Mouse (Mus musculus) natural killer cell, adult 2 months (primary cell): ENCODE results near the gene Rnf214.

Experiments used
- DNase-seq, 2 experiments: peaks; one replicate each; pipeline ENCODE4 v3.0.0; 2022; ENCODE audit warnings: low spot score in 2 of 2

Rnf214 gene

DNA sequence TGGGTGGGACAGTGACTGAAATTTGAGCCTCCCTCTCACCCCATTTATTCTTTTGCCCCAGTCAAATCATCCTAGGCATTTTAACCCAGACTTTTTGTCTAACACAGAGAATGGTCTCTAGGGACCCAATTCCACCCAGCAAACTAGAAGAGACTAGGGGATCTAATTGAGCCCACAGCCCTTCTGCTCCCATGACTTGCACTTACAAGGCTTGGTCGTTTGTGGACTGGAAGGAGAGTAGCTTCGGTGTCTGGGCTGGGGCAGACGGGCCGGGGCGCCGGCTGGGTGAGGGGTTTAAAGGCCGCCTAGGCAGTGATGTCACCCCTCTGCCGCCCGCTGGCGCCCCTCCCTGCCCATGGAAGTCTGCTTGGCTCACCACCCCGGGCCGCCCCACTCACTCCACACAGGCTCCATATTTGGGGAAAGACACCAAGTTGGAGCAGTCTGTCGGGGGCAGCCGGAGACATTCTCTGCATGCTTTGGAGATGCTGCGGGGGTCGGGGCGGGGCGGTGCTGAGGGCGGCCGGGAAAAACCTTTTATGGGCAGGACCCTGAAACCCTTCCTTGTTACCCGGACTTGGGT is 29.0 kb upstream of the Rnf214 start, which contains the start of gene Tagln:
Gene Tagln, minus strand, starts transcription at position 431 of the 583 bp plus-strand sequence.
- DNase-seq = no peak

DNA sequence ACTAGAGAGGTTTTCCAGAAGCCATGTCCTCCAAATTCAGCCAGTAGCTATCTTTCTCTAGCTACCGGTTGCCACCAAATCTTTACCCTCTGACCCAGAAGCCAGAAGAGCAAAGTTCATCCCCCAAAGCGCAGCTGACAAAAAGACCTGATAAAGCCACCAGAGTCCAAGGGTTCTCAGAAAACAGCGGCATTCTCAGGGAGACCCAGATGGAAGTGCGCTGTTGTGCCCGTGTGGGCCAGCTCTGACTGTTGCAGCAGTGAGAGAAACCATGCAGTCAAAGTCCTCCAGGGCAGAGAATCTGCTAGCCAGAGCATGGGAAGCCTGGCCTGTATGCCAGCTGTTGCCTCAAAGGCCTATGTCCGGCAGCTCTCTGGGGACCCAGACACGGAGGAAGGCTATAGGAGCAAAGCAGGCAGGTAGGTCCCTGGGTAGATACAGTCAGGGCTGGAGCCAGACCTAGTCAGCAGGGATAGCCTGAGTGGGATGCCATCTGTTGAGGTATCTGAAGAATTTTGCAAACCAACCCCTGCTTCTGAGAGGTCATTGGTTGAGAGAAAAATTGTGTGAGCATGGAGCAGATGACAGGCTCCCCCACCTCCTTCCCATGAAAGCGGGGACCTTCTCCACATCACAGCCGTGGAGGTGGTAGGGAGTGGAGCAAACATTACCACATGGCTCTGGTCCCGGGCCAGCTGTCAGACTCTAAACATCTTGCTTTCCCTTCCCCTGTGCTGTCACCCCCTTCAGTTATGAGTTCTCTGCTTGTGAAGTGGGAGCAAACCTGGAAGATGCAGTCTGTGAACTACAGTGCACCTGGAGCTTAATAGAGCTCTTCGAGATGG is 26.1 kb upstream of the Rnf214 start:
- no peak for DNase-seq

- no peak for DNase-seq
Measured at GRCm38 (mm10) chr9:45931958-45932357, 25.2 kb upstream of the Rnf214 start.

DNA sequence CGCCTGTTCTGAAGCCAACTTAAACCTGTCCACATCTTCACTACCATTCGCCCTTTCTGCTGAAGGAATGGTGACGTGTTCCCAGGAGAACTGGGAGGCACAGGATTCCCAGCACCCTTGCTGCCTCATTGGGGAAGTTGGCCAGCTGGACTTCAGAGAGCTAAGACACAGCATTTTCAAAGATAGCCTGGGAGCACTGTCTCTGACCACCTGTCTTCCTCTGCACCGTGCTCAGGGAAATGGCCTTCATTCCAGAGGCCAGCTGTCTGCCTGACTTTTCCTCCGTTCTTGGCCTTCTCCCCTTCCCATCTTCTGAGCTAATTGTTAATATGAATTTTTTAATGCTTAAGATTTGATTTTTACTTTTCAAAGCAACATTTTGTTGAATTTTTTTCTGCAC is 22.6 kb upstream of the Rnf214 start:
- DNase-seq = no peak

- no peak for DNase-seq
Measured at GRCm38 (mm10) chr9:45919895-45920294, 13.2 kb upstream of the Rnf214 start.

DNA sequence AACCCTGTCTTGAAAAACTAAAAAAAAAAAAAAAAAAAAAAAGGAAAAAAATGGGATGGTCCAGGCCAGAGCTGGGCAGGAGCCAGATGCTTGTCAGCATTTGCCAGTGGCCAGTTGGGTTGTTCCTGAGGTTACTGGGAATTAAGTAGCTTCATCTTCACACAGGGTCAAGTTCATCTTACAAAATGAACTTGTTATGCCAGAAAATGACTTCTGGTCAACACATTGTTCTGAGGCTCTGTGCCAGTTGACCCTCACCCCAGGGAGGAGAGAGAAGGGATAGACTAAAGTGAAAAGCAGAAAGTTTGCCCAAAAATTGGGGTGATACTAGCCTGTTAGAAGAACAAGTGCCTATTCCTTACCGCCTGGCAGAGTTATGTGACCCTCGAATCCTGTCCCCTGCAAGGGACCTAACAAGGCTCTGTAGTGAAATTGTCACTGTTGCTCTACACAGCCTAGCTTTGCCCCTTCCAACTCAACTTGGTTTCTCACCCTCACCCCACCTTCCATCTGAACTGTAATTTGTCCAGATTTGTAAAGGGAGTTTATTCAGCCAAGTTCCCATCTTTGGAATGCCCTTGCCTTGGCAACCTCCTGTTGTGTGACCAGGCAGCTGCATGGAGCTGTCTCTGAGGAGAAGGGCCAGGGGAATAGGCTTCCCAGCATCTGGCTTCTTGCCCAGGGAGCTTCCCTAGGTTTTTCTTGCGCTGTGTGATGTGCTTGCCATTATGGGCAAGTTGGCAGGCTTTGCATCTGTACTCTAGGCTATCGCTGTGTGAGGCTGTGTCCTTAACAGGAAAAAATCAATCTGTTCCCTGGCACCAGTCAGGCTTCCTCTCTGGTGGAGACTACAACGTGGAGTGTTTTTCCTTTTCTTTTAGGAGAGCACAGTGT is 10.6 kb upstream of the Rnf214 start:
- no peak for DNase-seq

DNA sequence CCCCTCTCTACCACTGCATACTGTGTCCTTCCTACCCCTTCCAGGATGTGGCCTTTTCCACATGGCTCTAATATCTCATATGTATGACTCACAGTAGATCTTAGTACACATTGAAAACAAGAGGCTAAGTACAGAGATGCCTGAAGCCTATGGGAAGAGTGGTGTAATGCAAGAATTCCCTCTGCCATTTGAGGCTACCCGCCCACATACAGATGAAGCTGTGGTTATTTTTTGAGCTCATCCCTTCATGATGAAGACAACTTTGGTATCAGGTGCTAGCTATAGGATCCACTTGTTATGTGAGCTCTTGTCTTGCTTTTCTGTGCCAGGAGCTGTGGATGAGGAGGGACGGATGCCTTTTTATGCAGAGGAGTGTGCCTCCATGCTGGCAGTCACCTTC is 8.9 kb upstream of the Rnf214 start:
- no peak for DNase-seq

GRCm38 (mm10) chr9:45911673-45912072 is 5.0 kb upstream of the Rnf214 start:
- DNase-seq = peak; percentile 47 to 54

DNA sequence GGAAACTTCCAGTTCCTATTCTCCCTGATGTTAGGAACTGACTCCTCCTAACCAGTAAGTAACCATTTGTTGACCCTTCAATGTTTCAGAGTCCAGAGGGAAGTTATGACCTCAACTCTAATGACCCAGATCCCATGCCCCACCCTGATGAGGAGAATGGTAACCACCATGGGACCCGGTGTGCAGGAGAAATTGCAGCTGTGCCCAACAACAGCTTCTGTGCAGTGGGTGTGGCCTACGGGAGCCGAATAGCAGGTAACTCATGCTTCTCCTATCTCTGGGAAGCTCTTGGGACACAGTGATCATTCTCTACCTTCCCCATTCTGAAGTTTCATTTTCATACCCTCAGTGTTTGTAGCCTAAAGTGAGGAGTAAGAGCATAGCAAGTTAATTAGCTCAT is 4.3 kb upstream of the Rnf214 start:
- no peak for DNase-seq

GRCm38 (mm10) chr9:45907078-45907428 is 342 bp upstream of the Rnf214 start:
- no peak for DNase-seq

DNA sequence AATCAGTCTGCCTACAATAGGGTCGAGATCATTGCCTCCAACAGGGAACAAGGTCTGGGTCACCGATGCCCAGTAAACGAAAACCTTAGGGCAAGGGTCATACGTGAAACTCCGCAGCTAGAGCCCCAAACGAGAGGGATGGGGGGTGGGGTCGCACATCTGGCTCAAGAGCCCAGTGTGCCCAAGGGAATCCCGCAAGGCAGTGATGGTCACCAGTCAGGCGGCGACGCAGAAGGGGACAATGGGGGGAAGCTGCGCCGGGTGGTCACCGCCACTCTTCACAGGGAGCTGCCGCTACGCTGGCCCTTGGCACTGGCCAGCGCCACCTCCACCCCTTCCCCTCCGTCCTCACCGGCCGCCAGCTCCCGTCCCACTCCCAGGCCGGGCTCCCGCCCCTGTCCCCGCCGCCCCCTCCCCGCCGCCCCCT is 887 bp downstream of the Rnf214 start:
- DNase-seq = no peak

DNA sequence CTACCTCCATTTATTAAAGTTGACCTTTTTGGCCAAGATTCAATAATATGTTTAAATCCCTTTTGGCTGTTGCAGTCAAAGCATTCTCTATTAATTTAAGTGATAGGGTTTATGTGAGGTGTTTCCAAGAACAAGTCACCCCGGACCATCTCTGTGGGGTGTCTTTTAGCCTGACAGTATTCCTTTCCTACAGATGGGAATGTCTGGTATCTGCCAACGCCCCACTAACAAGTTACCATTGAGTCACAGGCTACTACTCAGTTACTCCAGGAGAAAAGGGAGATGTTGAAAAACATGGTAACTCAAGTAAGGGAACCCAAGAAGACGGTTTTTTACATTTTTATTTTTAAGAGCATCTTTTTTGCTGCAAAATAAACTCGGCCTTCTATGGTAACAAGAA is 1.5 kb downstream of the Rnf214 start:
- DNase-seq = no peak

- no peak for DNase-seq
Measured at GRCm38 (mm10) chr9:45893681-45894080, 13.0 kb downstream of the Rnf214 start.

DNA sequence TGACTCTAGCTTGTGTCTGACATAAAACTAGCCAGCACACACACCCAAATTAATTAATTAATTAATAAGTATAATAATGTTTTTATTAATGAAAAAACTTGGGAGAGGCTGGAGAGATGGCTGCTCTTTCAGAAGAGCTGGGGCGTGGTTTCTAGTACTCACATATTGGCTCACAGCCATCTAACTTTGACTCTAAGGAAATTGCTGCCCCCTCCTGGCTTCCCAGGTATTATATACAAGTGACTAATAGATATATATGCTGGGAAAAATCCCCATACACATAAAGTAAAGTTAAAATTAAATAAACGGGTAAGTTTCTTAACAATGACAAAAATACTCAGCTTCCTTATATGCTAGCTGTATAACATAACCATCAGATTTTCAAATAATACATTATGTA is 28.8 kb downstream of the Rnf214 start:
- DNase-seq = no peak

- DNase-seq = no peak
Measured at GRCm38 (mm10) chr9:45870265-45870664, 36.4 kb downstream of the Rnf214 start.

- DNase-seq = no peak
Measured at GRCm38 (mm10) chr9:45869181-45869580, 37.5 kb downstream of the Rnf214 start.

GRCm38 (mm10) chr9:45861813-45862212 is 44.9 kb downstream of the Rnf214 start:
- no peak for DNase-seq

- no peak for DNase-seq
Measured at GRCm38 (mm10) chr9:45859364-45859763, 47.3 kb downstream of the Rnf214 start.

DNA sequence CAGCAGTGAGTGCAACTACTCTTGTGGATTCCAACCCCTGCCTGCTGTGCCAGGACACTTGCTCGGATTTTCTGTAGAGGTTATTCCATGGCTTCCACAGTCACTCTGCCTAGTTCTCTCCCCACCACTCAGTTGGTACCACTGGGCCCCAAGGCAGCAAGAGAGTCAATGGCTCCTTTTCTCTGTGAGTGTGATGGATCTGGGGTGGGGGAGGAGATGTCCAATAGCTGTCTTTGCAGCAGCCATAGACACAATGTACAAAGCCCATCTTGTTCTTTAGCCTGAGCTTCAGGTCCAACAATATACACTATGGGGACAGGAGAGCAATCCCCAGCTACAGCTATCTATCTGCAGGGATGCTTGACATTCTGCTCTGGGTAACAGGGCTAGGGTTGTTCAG is 52.6 kb downstream of the Rnf214 start:
- DNase-seq = no peak

GRCm38 (mm10) chr9:45853695-45854094 is 53.0 kb downstream of the Rnf214 start:
- no peak for DNase-seq

DNA sequence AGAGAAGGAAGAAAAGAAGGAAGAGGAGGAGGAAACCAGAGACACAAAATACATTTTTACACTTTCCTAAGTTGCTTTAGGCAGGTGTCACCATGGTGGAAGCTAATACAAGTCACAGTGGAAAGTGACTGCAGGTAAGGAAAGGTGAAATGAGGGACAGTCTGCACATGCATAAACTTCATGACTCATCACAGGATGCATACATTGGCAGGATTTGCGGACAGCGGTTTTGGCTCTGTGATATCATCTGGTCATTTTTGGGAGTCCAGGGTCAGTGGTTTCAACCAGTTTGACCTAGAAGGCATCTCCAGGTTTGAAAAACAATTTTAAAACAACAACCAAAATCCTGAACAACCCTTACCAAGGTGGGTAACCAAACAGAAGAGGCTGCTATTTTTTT is 54.9 kb downstream of the Rnf214 start:
- DNase-seq = no peak

GRCm38 (mm10) chr9:45851330-45851729 is 55.4 kb downstream of the Rnf214 start:
- peak in 1 of 2 experiments; percentile 10 for DNase-seq
